Mouse (Mus musculus): Measurements from ENCODE around the gene Mbd3.

Gene Mbd3

DNA sequence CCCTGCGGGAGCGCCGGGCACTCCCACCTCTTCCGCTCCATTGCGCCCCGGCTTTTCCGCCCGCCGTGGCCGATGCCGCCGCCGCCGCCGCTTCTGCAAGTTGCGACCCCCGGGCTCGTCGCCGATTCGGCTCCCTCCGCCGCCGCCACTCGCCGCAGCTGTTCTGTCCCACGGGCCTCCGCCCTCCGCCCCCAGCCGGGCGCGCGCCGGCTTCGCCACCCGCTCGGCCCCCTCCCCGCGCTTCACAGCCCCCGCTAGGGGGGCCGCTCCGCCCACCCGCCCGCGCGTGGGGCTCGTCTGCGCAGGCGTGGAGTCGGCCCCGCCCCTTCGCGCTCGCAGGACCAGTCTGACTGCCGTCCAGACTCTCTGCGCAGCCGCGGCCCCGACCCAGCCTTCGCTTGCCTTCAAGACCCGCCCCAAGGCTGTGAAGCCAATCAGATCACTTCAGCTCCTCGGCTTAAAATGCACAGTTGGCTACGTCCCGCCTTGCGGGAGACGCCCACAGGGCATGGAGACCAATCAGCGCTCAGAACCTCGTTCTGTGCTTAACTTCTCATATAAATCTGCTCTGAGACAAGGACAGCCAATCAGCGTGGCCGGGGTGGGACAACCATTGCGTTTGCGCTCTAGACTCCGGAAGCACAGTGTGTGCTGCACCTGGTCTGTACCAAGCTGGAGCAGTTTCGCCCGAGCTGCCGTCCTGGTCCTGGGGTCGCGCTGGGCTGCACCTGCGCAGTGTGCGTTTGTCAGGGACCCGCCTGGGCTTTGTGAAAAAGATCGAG lies at the start of gene Mbd3:
Mbd3 (minus strand) TSS at position 360 of the 782 bp plus-strand sequence.
- DNase-seq (ENCODE audit: low read depth, low spot score): peak; percentile 98

DNA sequence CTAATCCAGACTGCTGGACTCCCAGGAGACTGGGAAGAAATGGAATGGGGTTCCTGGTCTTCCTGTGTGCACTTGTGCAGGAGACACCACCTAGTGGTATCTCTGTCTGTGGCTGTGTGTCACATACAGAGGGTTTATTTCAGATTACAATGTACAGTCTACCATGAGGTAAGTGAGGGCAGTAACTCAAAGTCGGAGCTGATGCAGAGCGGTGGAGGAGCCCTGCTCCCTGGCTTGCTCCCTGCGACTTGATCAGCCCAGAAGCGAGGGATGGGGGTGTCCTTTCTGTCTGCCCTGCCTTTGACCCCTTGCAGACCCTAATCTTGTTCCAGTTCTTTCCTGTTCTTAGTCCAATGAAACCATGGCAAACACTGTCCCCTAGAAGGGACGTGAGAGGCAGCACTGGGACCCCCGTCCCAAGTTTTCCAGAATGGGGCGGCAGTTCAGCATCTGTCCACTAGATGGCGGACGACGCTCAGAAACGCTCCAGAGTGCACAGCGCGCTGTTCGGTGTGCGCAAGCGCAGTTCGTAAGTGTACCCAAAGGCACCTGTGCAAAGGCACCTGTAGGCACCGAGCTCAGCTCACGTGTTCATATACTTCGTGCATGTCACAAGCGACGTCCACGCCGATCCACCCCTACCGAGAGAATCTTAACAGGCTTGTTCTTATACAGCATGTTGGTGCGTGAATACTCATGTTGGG lies 46.7 kb upstream of the Mbd3 start:
- peak; percentile 69 for DNase-seq (ENCODE audit: low read depth, low spot score)

GRCm38 (mm10) chr10:80445052-80445451 lies 45.7 kb upstream of the Mbd3 start:
- no peak for DNase-seq (ENCODE audit: low read depth, low spot score)

- DNase-seq (ENCODE audit: low read depth, low spot score): no peak
Observed at GRCm38 (mm10) chr10:80444339-80445045, 45.1 kb upstream of the Mbd3 start.

DNA sequence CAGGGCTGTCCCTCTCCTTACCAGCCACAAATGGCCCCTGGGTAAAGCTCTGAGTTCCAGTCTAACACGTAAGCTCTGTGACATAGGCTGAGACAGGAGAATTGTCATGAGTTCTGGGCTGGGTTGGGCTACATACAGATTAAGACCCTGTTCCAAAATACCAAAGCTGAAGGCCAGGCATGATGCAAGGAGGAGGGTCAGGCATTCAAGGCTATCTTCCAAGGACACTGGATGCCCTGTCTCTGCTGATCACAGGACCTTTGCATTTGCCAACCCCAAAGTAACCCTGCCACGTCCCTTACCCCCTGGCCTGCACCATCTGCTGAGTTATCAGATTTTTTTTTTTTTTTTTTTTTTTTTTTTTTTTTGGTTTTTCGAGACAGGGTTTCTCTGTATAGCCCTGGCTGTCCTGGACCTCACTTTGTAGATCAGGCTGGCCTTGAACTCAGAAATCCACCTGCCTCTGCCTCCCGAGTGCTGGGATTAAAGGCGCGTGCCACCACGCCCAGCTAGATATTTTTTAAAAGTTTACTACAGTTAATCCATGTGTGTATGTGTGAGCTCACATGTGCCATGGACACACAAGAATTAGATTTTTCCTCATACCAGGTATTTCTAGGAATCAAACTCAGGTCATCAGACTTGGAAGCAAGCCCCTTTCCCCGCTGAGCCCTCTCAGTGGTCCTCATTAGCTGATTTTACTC lies 44.4 kb upstream of the Mbd3 start:
- no peak for DNase-seq (ENCODE audit: low read depth, low spot score)

DNA sequence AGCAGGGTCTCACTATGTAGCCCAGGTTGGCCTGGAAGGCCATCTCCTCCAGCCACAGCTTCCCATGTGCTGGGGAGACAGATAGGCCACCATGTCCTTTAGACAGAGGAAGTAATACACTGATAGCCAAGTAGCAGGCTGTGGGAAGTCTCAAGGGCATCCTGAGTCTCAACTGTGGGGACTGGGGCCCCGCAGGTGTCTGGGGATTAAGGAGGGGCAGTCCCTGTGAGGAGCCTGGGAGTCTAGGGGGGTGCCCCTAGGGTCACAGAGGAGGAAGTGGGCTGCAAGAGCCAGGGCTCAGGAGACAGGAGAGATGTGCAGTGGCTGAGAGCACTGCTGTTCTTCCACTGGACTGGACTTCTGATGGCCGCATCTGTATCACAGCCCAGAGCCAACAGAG lies 43.6 kb upstream of the Mbd3 start:
- DNase-seq (ENCODE audit: low read depth, low spot score): no peak

GRCm38 (mm10) chr10:80441598-80441997 lies 42.2 kb upstream of the Mbd3 start:
- DNase-seq (ENCODE audit: low read depth, low spot score): peak; percentile 50

DNA sequence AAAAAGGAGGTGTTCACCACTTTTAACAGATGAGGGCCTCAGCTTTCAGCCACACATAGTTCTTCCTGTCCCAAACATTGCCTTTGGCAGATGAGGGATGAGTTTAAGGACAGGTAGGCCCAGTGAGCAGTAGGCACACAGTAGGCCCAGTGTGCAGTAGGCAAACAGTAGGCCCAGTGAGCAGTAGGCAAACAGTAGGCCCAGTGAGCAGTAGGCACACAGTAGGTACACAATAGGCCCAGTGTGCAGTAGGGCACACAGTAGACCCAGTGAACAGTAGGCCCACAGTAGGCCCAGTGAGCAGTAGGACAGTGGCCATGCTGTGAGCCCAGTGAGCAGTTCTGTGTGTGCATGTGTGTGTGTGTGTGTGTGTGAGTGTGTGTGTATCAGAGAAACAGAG lies 40.7 kb upstream of the Mbd3 start:
- no peak for DNase-seq (ENCODE audit: low read depth, low spot score)

GRCm38 (mm10) chr10:80437973-80438372 lies 38.6 kb upstream of the Mbd3 start:
- DNase-seq (ENCODE audit: low read depth, low spot score): no peak

- DNase-seq (ENCODE audit: low read depth, low spot score): peak; percentile 60
Observed at GRCm38 (mm10) chr10:80436276-80436675, 36.9 kb upstream of the Mbd3 start.

DNA sequence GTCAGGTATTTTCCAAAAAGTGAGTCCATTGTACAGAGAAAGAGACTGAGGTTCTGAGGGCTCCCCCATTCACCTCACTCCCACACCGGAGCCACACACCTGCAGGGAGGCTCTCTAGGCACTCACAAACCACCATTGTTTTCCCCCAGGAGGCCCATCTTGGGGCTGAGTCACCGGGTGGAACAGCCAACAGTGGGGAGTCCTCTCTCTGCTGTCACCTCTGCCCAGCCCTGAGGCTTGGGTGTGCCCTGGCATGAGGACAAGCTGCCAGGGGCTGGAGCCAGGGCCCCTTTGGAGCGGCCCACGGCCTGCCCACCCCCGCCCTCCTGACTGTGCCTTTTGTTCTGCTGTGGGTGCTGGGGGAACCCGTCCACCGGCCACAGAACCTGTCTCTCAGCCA lies 36.4 kb upstream of the Mbd3 start:
- DNase-seq (ENCODE audit: low read depth, low spot score): no peak

DNA sequence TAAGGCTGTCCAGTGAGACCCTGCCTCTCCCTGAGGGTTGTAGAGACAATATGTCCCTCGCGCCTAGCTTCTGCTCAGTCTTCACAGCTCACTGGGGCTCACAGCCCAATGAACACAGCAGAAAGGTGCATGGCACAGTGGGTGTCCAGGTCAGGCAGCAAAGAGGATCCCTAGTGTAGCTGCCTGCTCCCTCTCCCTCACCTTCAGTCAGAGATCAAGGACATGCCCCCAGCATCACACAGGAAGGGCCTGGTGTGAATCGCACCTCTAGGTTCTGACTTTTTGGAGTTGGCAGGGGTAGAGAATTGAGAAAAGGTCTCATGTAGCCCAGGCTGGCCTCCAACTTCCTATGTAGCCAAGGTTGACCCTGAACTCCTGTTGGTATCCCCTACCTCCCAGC lies 35.5 kb upstream of the Mbd3 start:
- no peak for DNase-seq (ENCODE audit: low read depth, low spot score)

DNA sequence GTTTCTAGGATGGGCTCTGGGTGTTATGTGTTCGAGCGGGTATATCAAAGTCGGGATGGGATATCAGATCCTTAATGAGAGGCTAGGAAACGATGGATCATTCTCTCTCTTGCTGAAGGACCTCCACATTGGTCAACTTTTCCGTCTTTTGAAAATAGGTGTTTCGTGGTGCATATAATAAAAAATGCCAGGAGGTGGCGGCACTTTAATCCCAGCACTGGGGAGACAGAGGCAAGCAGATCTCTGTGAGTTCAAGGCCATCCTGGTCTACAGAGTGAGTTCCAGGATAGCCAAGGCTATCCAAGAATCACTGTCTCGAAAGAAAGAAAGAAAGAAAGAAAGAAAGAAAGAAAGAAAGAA lies 34.9 kb upstream of the Mbd3 start:
- no peak for DNase-seq (ENCODE audit: low read depth, low spot score)

- peak; percentile 93 for DNase-seq (ENCODE audit: low read depth, low spot score)
Observed at GRCm38 (mm10) chr10:80433513-80434232, 34.3 kb upstream of the Mbd3 start, which contains the start of gene Tcf3. Gene Tcf3 (minus strand): TSS chr10:80433647.

GRCm38 (mm10) chr10:80432936-80433512 lies 33.7 kb upstream of the Mbd3 start:
- DNase-seq (ENCODE audit: low read depth, low spot score): no peak

- DNase-seq (ENCODE audit: low read depth, low spot score): no peak
Observed at GRCm38 (mm10) chr10:80432387-80432785, 33.0 kb upstream of the Mbd3 start.

DNA sequence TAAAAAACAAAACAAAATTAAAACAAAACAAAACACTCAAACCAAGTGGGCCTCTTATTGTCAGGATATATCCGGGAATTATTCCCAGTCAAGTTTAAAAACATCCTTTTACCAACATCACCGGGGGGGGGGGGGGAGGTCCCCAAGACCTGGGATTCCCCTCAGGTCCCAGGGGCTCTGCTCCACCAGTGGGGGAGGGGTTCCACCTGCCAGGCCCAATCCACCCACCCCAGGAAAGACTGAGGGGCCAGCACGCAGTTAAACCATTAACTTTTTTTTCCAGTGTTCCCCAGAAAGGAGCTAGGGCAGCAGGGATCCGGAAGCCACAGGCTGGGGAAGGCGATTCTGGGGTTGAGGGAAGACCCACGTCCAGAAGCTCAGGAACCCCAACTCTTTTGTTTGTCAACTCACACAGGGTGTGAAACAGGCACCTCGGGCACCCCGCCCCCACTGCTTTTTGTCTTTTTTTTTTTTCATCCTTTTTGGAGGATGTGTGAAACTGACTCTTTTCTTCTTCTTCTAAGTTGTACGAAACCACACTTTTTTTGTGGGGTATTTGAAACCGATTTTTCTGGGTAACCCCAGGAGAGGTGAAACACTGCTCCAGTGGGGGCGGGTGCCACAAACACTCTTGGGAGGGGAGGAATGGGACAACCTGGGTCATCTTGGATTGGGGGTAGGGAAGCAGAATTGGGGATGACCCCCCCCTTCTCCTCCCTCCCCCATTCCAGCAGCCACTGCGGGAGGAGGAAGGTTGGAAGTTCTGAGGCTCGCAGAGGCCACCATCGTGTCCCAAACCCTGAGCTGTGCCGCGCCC lies 32.4 kb upstream of the Mbd3 start:
- no peak for DNase-seq (ENCODE audit: low read depth, low spot score)

DNA sequence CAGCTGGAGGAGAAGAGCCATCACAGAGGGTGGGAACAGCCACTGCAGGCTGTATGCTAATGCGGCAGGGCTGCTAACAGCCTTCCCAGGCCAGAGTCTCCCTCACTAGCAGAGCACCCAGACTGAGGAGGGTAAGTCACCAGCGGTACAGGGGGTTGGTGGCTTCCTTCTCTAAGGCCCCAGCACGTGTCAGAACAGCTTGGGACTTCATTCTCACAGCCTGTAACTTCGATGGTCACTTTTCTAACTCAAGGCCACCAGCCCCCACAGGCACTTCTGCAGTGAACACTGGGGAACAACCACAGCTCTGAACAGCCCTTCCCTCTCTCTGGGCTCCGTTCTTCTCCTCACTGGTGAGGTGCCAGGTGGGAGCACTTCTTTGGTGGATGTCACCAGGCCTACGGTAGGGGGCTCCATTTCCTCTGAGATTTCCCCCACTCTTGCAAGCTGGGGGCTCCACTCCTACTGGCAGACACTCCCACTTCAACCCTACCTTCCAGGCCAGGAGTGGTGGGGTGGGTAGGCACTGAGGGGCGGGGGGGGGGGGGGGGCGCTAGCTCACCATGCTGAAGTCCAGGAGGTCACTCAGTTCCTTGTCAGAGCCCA lies 31.1 kb upstream of the Mbd3 start:
- DNase-seq (ENCODE audit: low read depth, low spot score): no peak

GRCm38 (mm10) chr10:80429800-80430199 lies 30.4 kb upstream of the Mbd3 start:
- DNase-seq (ENCODE audit: low read depth, low spot score): no peak

- DNase-seq (ENCODE audit: low read depth, low spot score): no peak
Observed at GRCm38 (mm10) chr10:80425041-80425440, 25.7 kb upstream of the Mbd3 start.
